ENCODE assay signal across 22 mouse cellular contexts in genomic region chr15:38603918-38604317, GRCm38 (mm10).
DNase-seq lines count a peak whose midpoint lies in the region; TF ChIP-seq lines count a peak whose summit lies in the region.
"Had no signal": no experiment of that assay in that cellular context is flagged by ENCODE, and none has a peak within 500 bp of the region (broad histone marks: within the 10 kb centered on the region; RNA-seq: fewer than 3 reads in every experiment).

No protein-coding gene starts in this region.

- DNase-seq in layer of hippocampus, adult 2 months (ENCODE audit: low spot score in 2 of 2): peak in 1 of 2 experiments; percentile 3
- no peak for DNase-seq in layer of hippocampus, postnatal 36 days
- peak; percentile 61 for DNase-seq in Muller cell, postnatal 12 days (ENCODE audit: inconsistent ontology term)
- DNase-seq in brain, embryonic 14.5 days (ENCODE audit: low read depth): peak; percentile 12
- peak; percentile 9 for DNase-seq in retina, embryonic 14.5 days (ENCODE audit: low spot score)
- DNase-seq in thymus, postnatal 25 days: no peak
- no peak for DNase-seq in right cerebral cortex, postnatal 36 days (ENCODE audit: low spot score in 2 of 2)
- no peak for DNase-seq in heart, postnatal 14 days
- DNase-seq: adrenal gland, adult 8-10 months; adrenal gland, postnatal 14 days; adrenal gland, postnatal 36 days; cerebellum, adult 11 months; cerebellum, adult 18-20 months; cerebellum, adult 8-10 months; cerebellum, adult 9-11 months; cerebellum, postnatal 14 days; cerebellum, postnatal 36 days; forebrain, postnatal 0 days had no signal

- H3K27ac ChIP-seq in layer of hippocampus, adult 2 months: peak overlapping the region; percentile 64
- H3K27ac ChIP-seq: embryonic facial prominence, embryonic 10.5 days; embryonic facial prominence, embryonic 12.5 days; forebrain, embryonic 13.5 days; forebrain, embryonic 15.5 days had no signal

- intact Hi-C loops in heart, postnatal 14 days (cut with DNase I): loop anchor here (2.0 kb wide), 1 partner anchor 41 kb away; no protein-coding TSS in a partner anchor

- H3K4me3 ChIP-seq in layer of hippocampus, adult 2 months: no peak overlapping the region
- H3K4me3 ChIP-seq: embryonic facial prominence, embryonic 10.5 days; embryonic facial prominence, embryonic 12.5 days; forebrain, embryonic 13.5 days; forebrain, embryonic 15.5 days had no signal

- TF ChIP-seq CTCF in layer of hippocampus, adult 2 months (conservative IDR thresholded peaks at IDR 0.05): no peak
- no peak for TF ChIP-seq CTCF in brain, embryonic 14.5 days (IDR thresholded peaks at IDR 0.05; ENCODE audit: borderline replicate concordance, extremely low read depth, insufficient read depth, insufficient read length)

- TF ChIP-seq POLR2A in brain, embryonic 14.5 days (IDR thresholded peaks at IDR 0.05; ENCODE audit: borderline replicate concordance, extremely low read depth, insufficient read depth, insufficient read length, poor library complexity, severe bottlenecking): no peak

Comparison
In these comparisons a context has a peak if more than half of its experiments do, and no peak if none do; other contexts are left out.
1. DNase-seq: peak in Muller cell, postnatal 12 days (single experiment), brain, embryonic 14.5 days (single experiment) and retina, embryonic 14.5 days (single experiment); none in layer of hippocampus, postnatal 36 days (0 of 2), thymus, postnatal 25 days (single experiment), right cerebral cortex, postnatal 36 days (0 of 2) and heart, postnatal 14 days (0 of 2).